Mouse (Mus musculus) embryo, embryonic 10.5 days (tissue): Measurements from ENCODE around the gene Acta2.

ENCODE experiments used
- DNase-seq: peaks from one replicate; pipeline ENCODE4 v3.0.0-alpha.2; 2015; ENCODE audit warnings: low spot score

Acta2 gene

GRCm38 (mm10) chr19:34270106-34270726 is 14.8 kb upstream of the Acta2 start:
- DNase-seq, result no peak

- DNase-seq, result no peak
These were observed 13.6 kb upstream of the Acta2 start for GRCm38 (mm10) chr19:34268991-34269390.

GRCm38 (mm10) chr19:34265604-34266193 is 10.3 kb upstream of the Acta2 start:
- no peak for DNase-seq

GRCm38 (mm10) chr19:34262273-34262974 is 7.0 kb upstream of the Acta2 start:
- no peak for DNase-seq

GRCm38 (mm10) chr19:34256936-34257335 is 1.5 kb upstream of the Acta2 start:
- no peak for DNase-seq

- DNase-seq, result no peak
These were observed 759 bp upstream of the Acta2 start for GRCm38 (mm10) chr19:34256149-34256548.

GRCm38 (mm10) chr19:34254101-34254879 is 1.1 kb downstream of the Acta2 start:
- peak; percentile 18 for DNase-seq

- DNase-seq, result no peak
These were observed 2.9 kb downstream of the Acta2 start for GRCm38 (mm10) chr19:34252450-34252849.

- no peak for DNase-seq
These were observed 3.5 kb downstream of the Acta2 start for GRCm38 (mm10) chr19:34251900-34252299.

GRCm38 (mm10) chr19:34250621-34251020 is 4.8 kb downstream of the Acta2 start:
- DNase-seq, result no peak

- no peak for DNase-seq
These were observed 6.8 kb downstream of the Acta2 start for GRCm38 (mm10) chr19:34248558-34248957.

- peak; percentile 91 for DNase-seq
These were observed 11.3 kb downstream of the Acta2 start for GRCm38 (mm10) chr19:34244056-34244455.

- no peak for DNase-seq
These were observed 12.5 kb downstream of the Acta2 start for GRCm38 (mm10) chr19:34242925-34243324.

- DNase-seq, result peak; percentile 68
These were observed 14.0 kb downstream of the Acta2 start for GRCm38 (mm10) chr19:34241247-34241915.

GRCm38 (mm10) chr19:34240273-34241039 is 14.9 kb downstream of the Acta2 start:
- no peak for DNase-seq

GRCm38 (mm10) chr19:34237746-34238145 is 17.6 kb downstream of the Acta2 start:
- no peak for DNase-seq

- no peak for DNase-seq
These were observed 19.3 kb downstream of the Acta2 start for GRCm38 (mm10) chr19:34236049-34236448.

- no peak for DNase-seq
These were observed 21.4 kb downstream of the Acta2 start for GRCm38 (mm10) chr19:34233944-34234343.

- peak; percentile 14 for DNase-seq
These were observed 23.1 kb downstream of the Acta2 start for GRCm38 (mm10) chr19:34232326-34232725.

GRCm38 (mm10) chr19:34231596-34231995 is 23.8 kb downstream of the Acta2 start:
- DNase-seq, result no peak

- no peak for DNase-seq
These were observed 32.6 kb downstream of the Acta2 start for GRCm38 (mm10) chr19:34222805-34223204.
